Mouse (Mus musculus) small intestine, adult 2 months (tissue): Measurements from ENCODE around the gene Neu2.

ENCODE experiments used
- CTCF ChIP-seq: fragments of 200-500 bp; IDR thresholded peaks from 2 replicates; pipeline ENCODE4 v1.5.1; 2012; ENCODE audit warnings: low read depth, mild to moderate bottlenecking, control low read depth, inconsistent platforms, low read length, moderate library complexity, mixed read lengths; ENCODE audit not compliant: insufficient replicate concordance, insufficient read length; ENCODE audit errors: extremely low read depth
- POLR2A ChIP-seq: fragments of 200-500 bp; IDR thresholded peaks from 2 replicates; pipeline ENCODE4 v1.6.1; 2012; ENCODE audit warnings: low read depth, mild to moderate bottlenecking, control low read depth, inconsistent platforms, low read length, moderate library complexity

DNA sequence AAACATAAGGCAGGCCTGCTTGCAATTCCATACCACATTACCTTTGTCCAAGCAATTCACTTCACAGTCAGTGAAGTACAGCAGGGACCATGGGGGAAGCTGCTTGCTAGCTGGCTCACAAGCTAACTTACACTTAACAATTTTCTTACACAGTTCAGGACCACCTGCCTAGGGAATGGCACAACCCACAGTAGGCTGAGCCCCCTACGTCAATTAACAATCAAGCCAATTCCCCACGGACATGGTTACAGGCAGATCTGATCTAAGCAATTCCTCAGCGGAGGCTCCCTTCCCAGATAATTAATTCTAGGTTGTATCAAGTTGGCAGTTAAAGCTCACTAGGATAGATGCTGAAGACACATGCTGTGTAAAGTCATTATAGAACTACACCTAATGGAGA, 53.3 kb downstream of the Neu2 start:
- no peak for TF ChIP-seq CTCF
- TF ChIP-seq POLR2A, result no peak
